Mouse (Mus musculus): Measurements from ENCODE around the gene Hmga1. TPM values are rescaled to one million over a fixed set of nuclear protein-coding genes. Genes with fewer than 3 reads are reported as not detected.
A peak's percentile ranks its signal among the peaks of the same experiment; 100 is the strongest.

Hmga1 gene
- total and polyA plus RNA-seq, 3 experiments = 131 to 1,702 (median 270) TPM

DNA sequence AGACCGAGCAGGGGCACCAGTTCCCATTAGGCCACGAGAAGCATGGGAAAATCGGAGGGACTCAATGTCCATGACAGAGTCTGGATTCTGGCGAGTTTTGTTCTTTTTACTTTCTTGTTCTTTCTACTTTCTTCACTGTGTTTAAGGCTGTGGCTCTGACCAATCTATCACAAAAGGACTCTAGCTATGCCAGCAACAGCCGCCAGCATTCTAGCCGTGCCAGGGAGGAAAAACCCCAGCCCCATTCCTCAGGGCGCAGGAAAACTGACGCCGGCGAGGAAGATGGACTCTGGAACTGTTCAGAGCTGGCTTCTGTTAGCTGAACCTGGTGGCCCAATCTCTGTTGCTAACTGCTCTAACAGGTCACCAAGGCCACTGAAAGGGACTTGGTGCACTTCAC, 22.2 kb downstream of the Hmga1 start:
- TF ChIP-seq GATA1 (IDR thresholded peaks at IDR 0.05; ENCODE audit: borderline replicate concordance, low read length) (no peak), CTCF (IDR thresholded peaks at IDR 0.05; ENCODE audit: low read depth, low read length) (no peak), TAL1 (conservative IDR thresholded peaks at IDR 0.05; ENCODE audit: low read depth, low read length) (no peak), GATA2 (IDR thresholded peaks at IDR 0.05; ENCODE audit: borderline replicate concordance, low read depth, low read length) (no peak), POLR2AphosphoS5 (IDR thresholded peaks at IDR 0.05; ENCODE audit: insufficient replicate concordance, low read depth, low read length) (no peak)
- Histone ChIP-seq H3K27me3 (ENCODE audit: insufficient read depth, low read length) (no peaks in the 10 kb centered on the region), H3K9me3 (replicated peaks) (no peaks in the 10 kb centered on the region), H3K4me3 (ENCODE audit: low read depth, low read length) (no peak overlapping the region), H3K4me1 (ENCODE audit: insufficient read depth, low read depth, low read length) (peaks cover 82% of the 10 kb centered on the region), H3K36me3 (replicated peaks) (peaks cover 93% of the 10 kb centered on the region)
- no peak for ATAC-seq (ENCODE audit: extremely low read depth, insufficient number of reproducible peaks, low FRiP score, poor library complexity, severe bottlenecking)
- DNase-seq (ENCODE audit: low spot score) = no peak

DNA sequence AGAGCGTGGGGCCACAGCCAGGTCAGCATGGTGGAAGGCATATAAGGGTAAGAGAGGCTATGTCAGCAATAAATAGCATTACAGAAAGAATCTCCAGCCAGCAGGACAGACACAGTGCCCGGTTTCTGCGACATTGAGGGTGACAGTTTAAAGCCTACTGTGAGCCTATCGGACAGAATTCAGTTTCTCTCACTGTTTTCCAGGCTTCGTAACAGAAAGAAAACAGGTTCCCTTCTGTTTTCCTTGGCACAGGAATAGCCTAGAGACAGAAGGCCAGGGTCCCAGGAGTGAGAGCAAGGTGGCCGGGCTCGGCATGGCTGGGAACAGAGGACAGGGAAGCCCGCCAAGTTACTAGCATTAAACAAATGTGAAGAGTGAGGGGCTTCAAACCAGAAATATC, 23.5 kb downstream of the Hmga1 start:
- peaks cover 82% of the 10 kb centered on the region for H3K4me1 ChIP-seq (ENCODE audit: insufficient read depth, low read depth, low read length)
- DNase-seq (ENCODE audit: low spot score) (no peak), ATAC-seq (ENCODE audit: extremely low read depth, insufficient number of reproducible peaks, low FRiP score, poor library complexity, severe bottlenecking) (no peak)
- peaks cover 90% of the 10 kb centered on the region for H3K36me3 ChIP-seq (replicated peaks)
- no peak for TF ChIP-seq TAL1 (conservative IDR thresholded peaks at IDR 0.05; ENCODE audit: low read depth, low read length)
- TF ChIP-seq POLR2AphosphoS5 (IDR thresholded peaks at IDR 0.05; ENCODE audit: insufficient replicate concordance, low read depth, low read length) = no peak
- TF ChIP-seq CTCF (IDR thresholded peaks at IDR 0.05; ENCODE audit: low read depth, low read length) = no peak
- TF ChIP-seq GATA2 (IDR thresholded peaks at IDR 0.05; ENCODE audit: borderline replicate concordance, low read depth, low read length) = no peak
- no peak for TF ChIP-seq GATA1 (IDR thresholded peaks at IDR 0.05; ENCODE audit: borderline replicate concordance, low read length)
- H3K9me3 ChIP-seq (replicated peaks) = no peaks in the 10 kb centered on the region
- H3K27me3 ChIP-seq (ENCODE audit: insufficient read depth, low read length) = no peaks in the 10 kb centered on the region
- H3K4me3 ChIP-seq (ENCODE audit: low read depth, low read length) = no peak overlapping the region

DNA sequence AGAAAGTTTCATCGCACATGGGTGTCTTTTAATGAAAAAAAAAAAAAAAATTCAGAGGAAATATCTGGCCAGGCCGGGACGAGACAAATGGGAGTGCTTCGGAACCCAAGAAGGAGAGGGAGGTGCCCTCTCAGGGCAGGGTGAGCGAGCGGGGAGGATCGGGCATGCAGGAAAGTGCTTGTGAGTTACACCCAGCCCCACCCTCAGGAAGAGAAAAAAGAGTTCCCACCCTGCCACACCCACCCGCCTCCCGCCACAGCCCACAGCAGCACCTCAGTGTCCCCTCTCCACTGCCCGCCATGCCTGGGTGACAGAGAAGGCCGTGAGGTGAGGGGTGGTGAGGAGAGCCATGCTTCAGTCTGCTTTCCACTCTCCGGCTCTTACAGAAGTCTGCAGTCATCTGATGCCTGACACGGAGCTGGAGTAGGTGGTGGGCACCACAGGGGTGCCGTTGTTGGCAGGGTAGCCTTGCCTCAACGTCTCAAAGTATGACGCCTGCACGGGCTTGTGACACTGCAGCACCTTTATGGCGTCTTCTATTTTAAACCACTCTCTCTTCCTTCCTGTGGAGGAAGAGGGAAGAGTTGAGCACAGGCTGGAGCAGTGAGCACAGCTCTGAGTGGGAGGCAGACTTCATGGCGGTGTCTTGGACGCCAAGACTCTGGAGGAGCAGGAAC, 24.2 kb downstream of the Hmga1 start:
- Histone ChIP-seq H3K36me3 (replicated peaks) (peaks cover 90% of the 10 kb centered on the region), H3K4me3 (ENCODE audit: low read depth, low read length) (peak overlapping the region; percentile 30; the same call in 1 of the 2 replicates), H3K9me3 (replicated peaks) (no peaks in the 10 kb centered on the region), H3K4me1 (ENCODE audit: insufficient read depth, low read depth, low read length) (peaks cover 81% of the 10 kb centered on the region), H3K27me3 (ENCODE audit: insufficient read depth, low read length) (no peaks in the 10 kb centered on the region)
- TF ChIP-seq CTCF (IDR thresholded peaks at IDR 0.05; ENCODE audit: low read depth, low read length) = no peak
- no peak for TF ChIP-seq POLR2AphosphoS5 (IDR thresholded peaks at IDR 0.05; ENCODE audit: insufficient replicate concordance, low read depth, low read length)
- no peak for TF ChIP-seq GATA2 (IDR thresholded peaks at IDR 0.05; ENCODE audit: borderline replicate concordance, low read depth, low read length)
- no peak for TF ChIP-seq TAL1 (conservative IDR thresholded peaks at IDR 0.05; ENCODE audit: low read depth, low read length)
- TF ChIP-seq GATA1 (IDR thresholded peaks at IDR 0.05; ENCODE audit: borderline replicate concordance, low read length) = no peak
- no peak for DNase-seq (ENCODE audit: low spot score)
- ATAC-seq (ENCODE audit: extremely low read depth, insufficient number of reproducible peaks, low FRiP score, poor library complexity, severe bottlenecking) = no peak

DNA sequence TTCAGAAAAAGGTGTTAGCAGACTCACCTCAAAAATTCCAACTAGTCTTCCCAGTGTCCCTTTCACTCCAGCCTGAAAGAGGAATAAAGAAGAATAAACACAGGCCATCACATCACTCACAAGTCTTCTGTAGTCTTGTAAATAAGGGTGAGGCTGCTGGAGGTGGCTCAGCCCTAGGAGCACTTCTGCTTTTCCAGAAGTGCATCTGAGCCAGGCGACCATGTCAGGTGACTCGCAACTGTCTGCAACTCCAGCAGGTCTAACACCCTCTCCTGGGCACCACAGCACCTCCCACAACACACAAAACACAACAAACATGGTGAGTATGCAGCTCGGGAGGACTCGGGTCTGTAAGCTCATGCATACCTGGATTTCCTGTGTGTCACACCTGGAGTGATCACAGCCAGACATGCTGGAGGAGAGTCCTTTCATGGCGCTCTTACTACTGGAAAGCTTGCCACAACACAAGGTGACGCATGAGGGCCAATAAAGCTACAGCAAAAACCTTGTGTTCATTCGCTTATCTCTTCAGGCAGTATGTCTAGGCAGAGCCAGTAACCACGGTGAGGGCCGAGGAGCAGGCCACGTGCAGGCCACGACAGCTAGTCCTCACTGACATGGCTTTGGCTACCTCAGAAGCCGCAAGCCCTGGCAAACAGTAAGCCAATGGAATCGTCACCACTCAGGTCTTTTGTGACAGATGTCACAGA, 27.0 kb downstream of the Hmga1 start:
- H3K9me3 ChIP-seq (replicated peaks) = no peaks in the 10 kb centered on the region
- ATAC-seq (ENCODE audit: extremely low read depth, insufficient number of reproducible peaks, low FRiP score, poor library complexity, severe bottlenecking) = peak; percentile 84
- H3K36me3 ChIP-seq (replicated peaks) = peaks cover 92% of the 10 kb centered on the region
- TF ChIP-seq TAL1 (conservative IDR thresholded peaks at IDR 0.05; ENCODE audit: low read depth, low read length) (peak; percentile 79), GATA2 (IDR thresholded peaks at IDR 0.05; ENCODE audit: borderline replicate concordance, low read depth, low read length) (no peak)
- DNase-seq (ENCODE audit: low spot score) = peak; percentile 87
- no peaks in the 10 kb centered on the region for H3K27me3 ChIP-seq (ENCODE audit: insufficient read depth, low read length)
- peaks cover 81% of the 10 kb centered on the region for H3K4me1 ChIP-seq (ENCODE audit: insufficient read depth, low read depth, low read length)
- H3K4me3 ChIP-seq (ENCODE audit: low read depth, low read length) = peak overlapping the region; percentile 60

DNA sequence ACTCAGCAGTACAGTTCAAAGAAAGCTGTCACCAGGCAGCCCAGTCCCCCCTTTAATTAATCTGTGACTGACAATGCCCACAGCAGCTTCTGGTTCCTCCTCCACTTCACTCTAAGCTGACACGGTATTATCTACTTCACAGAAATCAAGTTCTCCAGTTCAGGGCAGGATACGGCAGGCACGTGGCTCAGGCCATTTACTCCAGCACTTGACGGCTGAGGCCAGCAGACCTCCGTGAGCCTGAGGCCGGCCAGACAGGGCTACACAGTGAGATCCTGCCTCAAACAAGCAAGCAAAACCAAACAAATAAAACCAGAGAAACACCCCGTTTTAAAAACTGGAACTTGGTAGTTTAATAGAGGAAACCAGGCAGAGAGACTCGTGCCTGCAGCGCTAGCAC, 30.4 kb downstream of the Hmga1 start:
- DNase-seq (ENCODE audit: low spot score) (no peak), ATAC-seq (ENCODE audit: extremely low read depth, insufficient number of reproducible peaks, low FRiP score, poor library complexity, severe bottlenecking) (no peak)
- Histone ChIP-seq H3K4me3 (ENCODE audit: low read depth, low read length) (no peak overlapping the region), H3K27me3 (ENCODE audit: insufficient read depth, low read length) (no peaks in the 10 kb centered on the region), H3K4me1 (ENCODE audit: insufficient read depth, low read depth, low read length) (peaks cover 82% of the 10 kb centered on the region), H3K36me3 (replicated peaks) (peaks cover 93% of the 10 kb centered on the region), H3K9me3 (replicated peaks) (no peaks in the 10 kb centered on the region)
- no peak for TF ChIP-seq TAL1 (conservative IDR thresholded peaks at IDR 0.05; ENCODE audit: low read depth, low read length)
- TF ChIP-seq POLR2AphosphoS5 (IDR thresholded peaks at IDR 0.05; ENCODE audit: insufficient replicate concordance, low read depth, low read length) = no peak
- TF ChIP-seq GATA1 (IDR thresholded peaks at IDR 0.05; ENCODE audit: borderline replicate concordance, low read length) = no peak
- TF ChIP-seq GATA2 (IDR thresholded peaks at IDR 0.05; ENCODE audit: borderline replicate concordance, low read depth, low read length) = no peak
- no peak for TF ChIP-seq CTCF (IDR thresholded peaks at IDR 0.05; ENCODE audit: low read depth, low read length)

DNA sequence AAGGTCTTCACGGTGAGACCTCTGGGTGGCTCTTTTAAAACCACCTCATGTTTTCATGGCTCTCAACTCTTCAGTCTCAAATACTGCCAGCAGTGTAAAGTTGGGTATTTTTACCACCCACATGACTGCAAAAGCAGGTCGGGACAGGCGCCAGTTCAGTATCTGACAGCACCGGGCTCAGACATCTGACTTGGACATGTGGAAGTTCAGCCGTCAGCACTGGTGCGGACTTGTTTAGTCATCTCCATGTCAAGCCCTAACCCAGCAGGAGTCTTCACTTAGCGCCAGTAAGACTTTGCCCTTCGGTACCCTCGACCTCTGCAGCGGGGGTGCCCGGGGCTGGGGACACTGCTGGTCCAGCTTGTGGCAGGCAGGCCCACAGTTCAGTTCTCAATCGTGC, 31.0 kb downstream of the Hmga1 start:
- Histone ChIP-seq H3K4me3 (ENCODE audit: low read depth, low read length) (no peak overlapping the region), H3K4me1 (ENCODE audit: insufficient read depth, low read depth, low read length) (peaks cover 79% of the 10 kb centered on the region), H3K27me3 (ENCODE audit: insufficient read depth, low read length) (no peaks in the 10 kb centered on the region), H3K9me3 (replicated peaks) (no peaks in the 10 kb centered on the region), H3K36me3 (replicated peaks) (peaks cover 92% of the 10 kb centered on the region)
- DNase-seq (ENCODE audit: low spot score) (no peak), ATAC-seq (ENCODE audit: extremely low read depth, insufficient number of reproducible peaks, low FRiP score, poor library complexity, severe bottlenecking) (no peak)
- TF ChIP-seq GATA1 (IDR thresholded peaks at IDR 0.05; ENCODE audit: borderline replicate concordance, low read length) (no peak), TAL1 (conservative IDR thresholded peaks at IDR 0.05; ENCODE audit: low read depth, low read length) (no peak), GATA2 (IDR thresholded peaks at IDR 0.05; ENCODE audit: borderline replicate concordance, low read depth, low read length) (no peak), CTCF (IDR thresholded peaks at IDR 0.05; ENCODE audit: low read depth, low read length) (no peak), POLR2AphosphoS5 (IDR thresholded peaks at IDR 0.05; ENCODE audit: insufficient replicate concordance, low read depth, low read length) (no peak)
